Mouse (Mus musculus) small intestine, adult 2 months (tissue): ENCODE data around the gene Tbxas1. TPM values are rescaled to one million over a fixed set of nuclear protein-coding genes. Genes with fewer than 3 reads are reported as not detected.

Experiments
- H3K27ac ChIP-seq: fragments of 200-500 bp; 2 replicates; pipeline ENCODE4 v1.5.1; 2012; ENCODE audit warnings: low read depth, low read length, control low read depth, inconsistent platforms; ENCODE audit not compliant: insufficient read depth
- H3K27me3 ChIP-seq: fragments of 200-500 bp; 2 replicates; pipeline ENCODE4 v1.6.1; 2012; ENCODE audit warnings: mild to moderate bottlenecking, moderate library complexity, low read length, inconsistent platforms; ENCODE audit not compliant: control insufficient read depth, insufficient read depth
- H3K36me3 ChIP-seq: fragments of 200-500 bp; 2 replicates; pipeline ENCODE4 v1.6.1; 2012; ENCODE audit warnings: mild to moderate bottlenecking, low read length, control low read depth, inconsistent platforms; ENCODE audit not compliant: control insufficient read depth, insufficient read depth
- H3K4me1 ChIP-seq: fragments of 200-500 bp; 2 replicates; pipeline ENCODE4 v1.6.1; 2012; ENCODE audit warnings: low read length, inconsistent platforms, mixed read lengths; ENCODE audit not compliant: control insufficient read depth, insufficient read depth, insufficient read length
- H3K4me3 ChIP-seq: fragments of 200-500 bp; 2 replicates; pipeline ENCODE4 v1.5.1; 2012; ENCODE audit warnings: low read depth, mild to moderate bottlenecking, control low read depth, inconsistent platforms, low read length, moderate library complexity
- CTCF ChIP-seq: fragments of 200-500 bp; IDR thresholded peaks from 2 replicates; pipeline ENCODE4 v1.5.1; 2012; ENCODE audit warnings: low read depth, mild to moderate bottlenecking, control low read depth, inconsistent platforms, low read length, moderate library complexity, mixed read lengths; ENCODE audit not compliant: insufficient replicate concordance, insufficient read length; ENCODE audit errors: extremely low read depth
- POLR2A ChIP-seq: fragments of 200-500 bp; IDR thresholded peaks from 2 replicates; pipeline ENCODE4 v1.6.1; 2012; ENCODE audit warnings: low read depth, mild to moderate bottlenecking, control low read depth, inconsistent platforms, low read length, moderate library complexity
- WGBS: fragments of 180-500 bp; shearing (Covaris S2); methylation state at CpG from one replicate; pipeline ENCODE4 v1.1.7; 2018; 5-methylcytosine and 5-hydroxymethylcytosine counted together
- polyA plus RNA-seq: library from polyadenylated mRNA; depleted of rRNA; stranded (reverse); fragments of >200 nt; gene quantifications from 2 replicates; pipeline ENCODE4 v1.2.3, GENCODE M21; 2012

The Tbxas1 gene
- polyA plus RNA-seq, 1 experiment, result 1.8 TPM

GRCm38 (mm10) chr6:39066935-39067578, 191.9 kb downstream of the Tbxas1 start:
- Histone ChIP-seq H3K36me3 (no peaks in the 10 kb centered on the region), H3K27ac (no peak overlapping the region), H3K4me3 (no peak overlapping the region), H3K4me1 (no peaks in the 10 kb centered on the region), H3K27me3 (no peaks in the 10 kb centered on the region)
- 39% methylated on average over 12 of the region's 12 CpGs for WGBS
- TF ChIP-seq POLR2A (no peak), CTCF (peak; percentile 93)

GRCm38 (mm10) chr6:39072664-39073063, 197.5 kb downstream of the Tbxas1 start:
- no peak for TF ChIP-seq CTCF
- no peak for TF ChIP-seq POLR2A
- no peak overlapping the region for H3K27ac ChIP-seq
- no peaks in the 10 kb centered on the region for H3K36me3 ChIP-seq
- no peak overlapping the region for H3K4me3 ChIP-seq
- WGBS, result 63% methylated on average over 5 of the region's 5 CpGs
- no peaks in the 10 kb centered on the region for H3K27me3 ChIP-seq
- no peaks in the 10 kb centered on the region for H3K4me1 ChIP-seq

- H3K27me3 ChIP-seq, result no peaks in the 10 kb centered on the region
- no peak overlapping the region for H3K27ac ChIP-seq
- H3K36me3 ChIP-seq, result no peaks in the 10 kb centered on the region
- TF ChIP-seq CTCF (no peak), POLR2A (no peak)
- H3K4me3 ChIP-seq, result no peak overlapping the region
- H3K4me1 ChIP-seq, result no peaks in the 10 kb centered on the region
These were observed 199.0 kb downstream of the Tbxas1 start for GRCm38 (mm10) chr6:39074186-39074585.

- Histone ChIP-seq H3K4me3 (no peak overlapping the region), H3K27ac (no peak overlapping the region), H3K36me3 (no peaks in the 10 kb centered on the region; the same call in 1 of the 2 replicates), H3K4me1 (no peaks in the 10 kb centered on the region), H3K27me3 (no peaks in the 10 kb centered on the region)
- TF ChIP-seq POLR2A, result no peak
- TF ChIP-seq CTCF, result no peak
These were observed 201.3 kb downstream of the Tbxas1 start for GRCm38 (mm10) chr6:39076498-39076897.

GRCm38 (mm10) chr6:39104631-39105030, 229.4 kb downstream of the Tbxas1 start:
- 86% methylated on average over 4 of the region's 4 CpGs for WGBS
- Histone ChIP-seq H3K27ac (no peak overlapping the region), H3K27me3 (no peaks in the 10 kb centered on the region), H3K4me3 (no peak overlapping the region), H3K4me1 (peaks cover 2% of the 10 kb centered on the region; the same call in 1 of the 2 replicates), H3K36me3 (peaks cover 35% of the 10 kb centered on the region)
- no peak for TF ChIP-seq POLR2A
- TF ChIP-seq CTCF, result no peak

GRCm38 (mm10) chr6:39106812-39107211, 231.6 kb downstream of the Tbxas1 start:
- Histone ChIP-seq H3K36me3 (peaks cover 45% of the 10 kb centered on the region), H3K4me1 (peaks cover 2% of the 10 kb centered on the region; the same call in 1 of the 2 replicates), H3K4me3 (no peak overlapping the region), H3K27me3 (no peaks in the 10 kb centered on the region), H3K27ac (no peak overlapping the region)
- TF ChIP-seq CTCF (no peak), POLR2A (no peak)
- 81% methylated on average over 2 of the region's 2 CpGs for WGBS

GRCm38 (mm10) chr6:39112701-39113100, 237.5 kb downstream of the Tbxas1 start:
- 82% methylated on average over 3 of the region's 3 CpGs for WGBS
- TF ChIP-seq CTCF (no peak), POLR2A (no peak)
- H3K27me3 ChIP-seq, result no peaks in the 10 kb centered on the region

GRCm38 (mm10) chr6:39113141-39113540, 237.9 kb downstream of the Tbxas1 start:
- TF ChIP-seq CTCF, result no peak
- TF ChIP-seq POLR2A, result no peak
- peaks cover 31% of the 10 kb centered on the region for H3K36me3 ChIP-seq
- 97% methylated on average over 3 of the region's 3 CpGs for WGBS

More at GRCm38 (mm10) chr6:39112701-39113100, 237.5 kb downstream of the Tbxas1 start:
- Histone ChIP-seq H3K4me3 (no peak overlapping the region), H3K27ac (no peak overlapping the region), H3K4me1 (peaks cover 7% of the 10 kb centered on the region; the same call in 1 of the 2 replicates), H3K36me3 (peaks cover 31% of the 10 kb centered on the region)

More at GRCm38 (mm10) chr6:39113141-39113540, 237.9 kb downstream of the Tbxas1 start:
- Histone ChIP-seq H3K27me3 (no peaks in the 10 kb centered on the region), H3K4me1 (peaks cover 7% of the 10 kb centered on the region; the same call in 1 of the 2 replicates), H3K27ac (no peak overlapping the region), H3K4me3 (no peak overlapping the region)
